Mouse (Mus musculus) lung, postnatal 0 days (tissue): ENCODE results near the gene Smox. TPM values are rescaled to one million over a fixed set of nuclear protein-coding genes. Genes with fewer than 3 reads are reported as not detected.

Source experiments
- ATAC-seq: fragments of 200-750 bp; cut with Nextera tagmentation; 2 replicates; pipeline ENCODE4 v1.8.0; 2017; ENCODE audit warnings: moderate library complexity
- DNase-seq: peaks from one replicate; pipeline ENCODE4 v3.0.0-alpha.2; 2016; ENCODE audit warnings: low spot score
- H3K27ac ChIP-seq: fragments of 300-500 bp; sonication (generic); 2 replicates; pipeline ENCODE4 v1.5.1; 2014; ENCODE audit warnings: antibody characterized with exemption, mild to moderate bottlenecking, low read length, mixed read lengths
- H3K27me3 ChIP-seq: fragments of 300-500 bp; sonication (generic); replicated peaks from 2 replicates; pipeline ENCODE4 v1.6.1; 2014; ENCODE audit warnings: low read length, mixed read lengths; ENCODE audit not compliant: insufficient read depth
- H3K36me3 ChIP-seq: fragments of 300-500 bp; sonication (generic); 2 replicates; pipeline ENCODE4 v1.6.1; 2014; ENCODE audit warnings: low read length, mixed read lengths; ENCODE audit not compliant: insufficient read depth
- H3K4me1 ChIP-seq: fragments of 300-500 bp; sonication (generic); 2 replicates; pipeline ENCODE4 v1.6.1; 2014; ENCODE audit warnings: antibody characterized with exemption, low read depth, low read length, mixed read lengths; ENCODE audit not compliant: insufficient read depth
- H3K4me2 ChIP-seq: fragments of 300-500 bp; sonication (generic); replicated peaks from 2 replicates; pipeline ENCODE4 v1.6.1; 2014; ENCODE audit warnings: low read depth, mild to moderate bottlenecking, low read length, moderate library complexity, mixed read lengths
- H3K4me3 ChIP-seq: fragments of 300-500 bp; sonication (generic); 2 replicates; pipeline ENCODE4 v1.5.1; 2014; ENCODE audit warnings: low read depth, low read length
- H3K9ac ChIP-seq: fragments of 300-500 bp; sonication (generic); replicated peaks from 2 replicates; pipeline ENCODE4 v1.6.1; 2014; ENCODE audit warnings: low read depth, mild to moderate bottlenecking
- H3K9me3 ChIP-seq: fragments of 300-500 bp; sonication (generic); 2 replicates; pipeline ENCODE4 v1.6.1; 2016; ENCODE audit warnings: low read length, mixed read lengths
- CTCF ChIP-seq: IDR thresholded peaks from 2 replicates; pipeline ENCODE4 v1.5.1; 2016; ENCODE audit warnings: antibody characterized with exemption, mild to moderate bottlenecking
- EP300 ChIP-seq: IDR thresholded peaks from 2 replicates; pipeline ENCODE4 v1.6.1; 2016; ENCODE audit warnings: antibody characterized with exemption, mild to moderate bottlenecking, control low read depth
- WGBS: fragments of 180-500 bp; shearing (Covaris S2); extraction: QIAGEN DNeasy Blood & Tissue Kit; methylation state at CpG from one replicate; pipeline ENCODE4 v1.1.7; 2014; 5-methylcytosine and 5-hydroxymethylcytosine counted together
- polyA plus RNA-seq: library from polyadenylated mRNA; unstranded; fragments of >200 nt; fragmentation: Nextera tagmentation; extraction: Ambion mirVana; gene quantifications from 2 replicates; pipeline ENCODE4 v1.2.1, GENCODE M21; 2015

Smox gene
- polyA plus RNA-seq, 1 experiment from 2014 or later = 31.0 TPM

DNA sequence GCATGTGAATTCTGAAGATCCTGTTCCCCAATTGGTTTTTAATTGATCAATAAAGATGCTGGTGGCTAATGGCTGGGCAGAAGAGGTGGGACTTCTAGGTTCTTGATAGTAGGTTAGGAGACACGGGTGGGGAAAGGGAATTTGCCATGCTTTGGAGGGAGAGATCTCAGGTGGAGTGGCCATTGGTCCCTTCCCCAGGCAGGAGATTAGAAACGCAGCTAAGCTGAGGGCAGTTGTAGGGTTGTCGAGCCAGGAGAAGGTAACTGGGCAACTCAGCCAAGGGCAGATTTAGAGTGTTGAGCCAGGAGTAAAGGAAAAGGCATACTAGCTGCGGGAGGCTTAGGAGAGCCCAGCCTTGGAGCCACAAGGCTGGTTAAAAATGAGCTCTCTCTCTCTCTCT is 3.0 kb upstream of the Smox start:
- Histone ChIP-seq H3K4me3 (no peak overlapping the region), H3K4me1 (no peaks in the 10 kb centered on the region; the same call in 1 of the 2 replicates), H3K9me3 (no peaks in the 10 kb centered on the region), H3K27me3 (no peaks in the 10 kb centered on the region), H3K27ac (no peak overlapping the region), H3K9ac (no peak overlapping the region), H3K4me2 (no peak overlapping the region), H3K36me3 (no peaks in the 10 kb centered on the region)
- DNase-seq (no peak), ATAC-seq (no peak)
- whole genome bisulfite sequencing = 66% methylated on average over 4 of the region's 4 CpGs
- no peak for TF ChIP-seq CTCF
- TF ChIP-seq EP300 = no peak

- DNase-seq (no peak), ATAC-seq (no peak)
- Histone ChIP-seq H3K4me1 (no peaks in the 10 kb centered on the region; the same call in 1 of the 2 replicates), H3K27ac (no peak overlapping the region), H3K36me3 (no peaks in the 10 kb centered on the region), H3K4me3 (no peak overlapping the region), H3K27me3 (no peaks in the 10 kb centered on the region), H3K9ac (no peak overlapping the region), H3K9me3 (no peaks in the 10 kb centered on the region), H3K4me2 (no peak overlapping the region)
- TF ChIP-seq EP300 (no peak), CTCF (peak; percentile 61)
- WGBS = 78% methylated on average over 2 of the region's 2 CpGs
Measured at GRCm38 (mm10) chr2:131488870-131489269, 2.4 kb upstream of the Smox start.

DNA sequence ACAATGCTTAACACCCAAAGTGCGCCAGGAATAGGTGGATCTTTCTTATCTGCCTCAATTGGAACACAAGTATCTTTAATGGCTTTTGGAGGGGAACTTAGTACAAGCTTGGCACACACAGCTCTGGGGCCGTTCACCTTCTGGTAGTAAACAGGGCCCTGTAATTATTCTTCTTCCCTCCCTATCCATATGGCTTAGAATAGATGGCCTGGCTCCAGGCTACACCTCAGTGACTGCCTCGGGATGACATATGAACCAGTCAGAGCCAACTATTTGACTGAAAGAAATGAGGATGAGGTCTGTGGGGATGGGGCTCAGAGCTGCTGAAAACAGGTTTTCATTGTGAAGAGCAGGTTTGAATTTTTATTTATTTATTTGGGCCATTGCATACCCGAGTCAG is 1.7 kb upstream of the Smox start:
- DNase-seq = no peak
- 52% methylated on average over 4 of the region's 4 CpGs for WGBS
- TF ChIP-seq CTCF (no peak), EP300 (no peak)
- ATAC-seq = no peak
- Histone ChIP-seq H3K27ac (no peak overlapping the region), H3K9ac (no peak overlapping the region), H3K36me3 (no peaks in the 10 kb centered on the region), H3K4me3 (no peak overlapping the region), H3K27me3 (no peaks in the 10 kb centered on the region), H3K4me1 (no peaks in the 10 kb centered on the region; the same call in 1 of the 2 replicates), H3K4me2 (no peak overlapping the region), H3K9me3 (no peaks in the 10 kb centered on the region)

DNA sequence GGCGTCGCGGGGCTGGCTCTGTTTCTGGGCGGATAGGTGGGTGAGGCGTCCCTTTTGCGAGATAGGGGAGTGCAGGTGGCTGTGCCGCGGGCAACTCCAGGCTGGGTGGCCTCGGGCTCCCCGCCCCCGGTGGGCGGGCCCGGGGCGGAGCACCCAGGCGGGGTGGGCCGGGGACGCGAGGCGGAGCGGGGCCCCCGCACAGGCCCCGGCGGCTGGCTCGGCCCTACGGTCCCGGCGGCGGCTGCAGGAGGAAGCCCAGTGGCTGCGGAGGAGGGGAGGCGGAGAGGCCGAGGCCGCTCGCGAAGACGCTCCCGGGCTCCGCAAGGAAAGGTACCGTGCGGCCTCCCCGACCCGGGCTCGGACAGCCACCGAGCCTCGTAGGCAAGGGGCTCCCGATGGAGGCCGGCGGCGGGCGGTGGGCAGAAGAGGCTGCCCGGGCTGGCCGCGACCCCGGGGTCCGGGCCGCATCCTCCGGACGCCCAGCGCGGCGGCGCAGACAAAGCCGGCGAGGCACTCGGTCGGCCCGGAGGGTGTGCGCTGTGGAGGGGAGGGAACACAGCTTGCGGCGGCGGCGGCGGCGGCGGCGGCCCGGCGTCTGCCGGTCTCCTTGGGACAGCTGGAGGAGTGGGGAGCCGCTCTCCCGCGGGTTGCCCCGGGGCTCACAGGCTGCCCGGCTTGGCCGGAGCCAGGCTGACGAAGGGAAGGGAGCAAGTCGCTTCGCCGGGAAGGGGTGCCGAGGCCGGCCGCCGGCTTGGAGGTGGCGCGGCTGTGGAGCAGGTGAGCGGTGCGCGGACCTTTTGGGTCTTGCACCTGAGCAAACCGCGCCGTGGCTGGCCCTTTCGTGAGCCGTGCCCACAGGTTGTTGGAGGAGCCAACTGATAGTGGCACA is 655 bp downstream of the Smox start:
- peak overlapping the region; percentile 83 for H3K4me3 ChIP-seq
- no peaks in the 10 kb centered on the region for H3K36me3 ChIP-seq
- H3K4me1 ChIP-seq = peaks cover 7% of the 10 kb centered on the region; the same call in 1 of the 2 replicates
- no peaks in the 10 kb centered on the region for H3K9me3 ChIP-seq
- ATAC-seq (peak; percentile 97), DNase-seq (peak; percentile 80)
- H3K4me2 ChIP-seq = peak overlapping the region; percentile 94
- no peaks in the 10 kb centered on the region for H3K27me3 ChIP-seq
- TF ChIP-seq CTCF (no peak), EP300 (no peak)
- H3K9ac ChIP-seq = peak overlapping the region; percentile 71
- H3K27ac ChIP-seq = peak overlapping the region; percentile 87
- WGBS = under 1% methylated on average over 47 of the region's 102 CpGs

- DNase-seq (peak; percentile 44), ATAC-seq (no peak)
- Histone ChIP-seq H3K4me2 (peak overlapping the region; percentile 94), H3K4me1 (peaks cover 7% of the 10 kb centered on the region; the same call in 1 of the 2 replicates), H3K4me3 (peak overlapping the region; percentile 83), H3K27me3 (no peaks in the 10 kb centered on the region), H3K9me3 (no peaks in the 10 kb centered on the region), H3K36me3 (no peaks in the 10 kb centered on the region), H3K27ac (peak overlapping the region; percentile 87; the same call in 1 of the 2 replicates), H3K9ac (peak overlapping the region; percentile 71)
- WGBS = 22% methylated on average over 10 of the region's 10 CpGs
- TF ChIP-seq CTCF (no peak), EP300 (no peak)
Measured at GRCm38 (mm10) chr2:131492596-131493139, 1.4 kb downstream of the Smox start.

DNA sequence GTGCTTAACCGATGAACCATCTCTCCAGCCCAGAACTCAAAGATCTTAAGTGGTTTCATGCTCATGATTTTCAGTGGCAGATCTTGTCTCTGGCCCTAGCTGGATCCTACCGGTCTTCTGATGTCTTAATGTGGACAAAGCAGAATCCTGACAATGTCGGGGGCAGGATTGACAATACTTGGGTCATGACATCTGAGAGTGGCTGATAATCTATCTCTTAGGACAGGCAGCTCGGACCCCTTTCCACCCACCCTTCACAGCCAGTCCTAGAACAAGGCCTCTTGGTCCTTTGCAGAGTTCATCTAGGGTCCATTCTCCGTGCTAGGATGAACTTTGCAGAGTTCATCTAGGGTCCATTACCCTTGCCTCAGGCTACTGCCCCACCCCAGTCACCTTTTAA is 2.1 kb downstream of the Smox start:
- H3K27me3 ChIP-seq = no peaks in the 10 kb centered on the region
- 65% methylated on average over 5 of the region's 5 CpGs for WGBS
- no peak overlapping the region for H3K4me2 ChIP-seq
- DNase-seq (no peak), ATAC-seq (no peak)
- H3K4me1 ChIP-seq = peaks cover 7% of the 10 kb centered on the region; the same call in 1 of the 2 replicates
- TF ChIP-seq EP300 = no peak
- no peaks in the 10 kb centered on the region for H3K9me3 ChIP-seq
- no peak overlapping the region for H3K27ac ChIP-seq
- no peaks in the 10 kb centered on the region for H3K36me3 ChIP-seq
- H3K4me3 ChIP-seq = no peak overlapping the region
- no peak overlapping the region for H3K9ac ChIP-seq
